Mouse (Mus musculus): ENCODE results near the gene Casq2. TPM values are rescaled to one million over a fixed set of nuclear protein-coding genes. Genes with fewer than 3 reads are reported as not detected.

The Casq2 gene
- polyA plus RNA-seq, 1 experiment from 2014 or later: 0.31 TPM

DNA sequence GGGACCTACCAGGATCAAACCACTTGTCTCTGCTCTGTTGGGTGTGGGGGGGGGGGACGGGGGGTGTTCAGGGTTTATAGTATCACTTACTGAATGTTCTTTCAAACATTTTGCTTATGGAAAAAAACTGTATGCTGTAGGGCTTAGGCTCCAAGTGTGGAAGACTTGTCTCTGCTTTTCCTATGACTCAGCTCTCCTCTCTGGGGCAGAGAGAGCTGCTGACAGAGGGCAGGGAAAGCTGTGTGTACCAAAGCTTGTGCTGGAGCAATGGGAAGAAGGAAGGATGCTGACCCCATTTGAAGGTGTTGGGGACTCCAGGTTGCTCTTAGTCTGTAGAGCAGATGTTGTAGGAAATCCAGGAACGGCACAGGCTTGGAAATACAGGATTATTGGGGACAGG lies 55.2 kb downstream of the Casq2 start:
- H3K27me3 ChIP-seq: 0 out of 2 replicates have a peak, but pooled peaks cover 7% of the 10 kb centered on the region
- no peak overlapping the region for H3K4me2 ChIP-seq (replicated peaks)
- H3K36me3 ChIP-seq: no peaks in the 10 kb centered on the region
- no peak overlapping the region for H3K4me3 ChIP-seq (replicated peaks)
- H3K9ac ChIP-seq (replicated peaks): no peak overlapping the region
- H3K4me1 ChIP-seq (replicated peaks): peaks cover 12% of the 10 kb centered on the region
- ATAC-seq: no peak
- no peak overlapping the region for H3K27ac ChIP-seq
- WGBS: 54% methylated on average over 2 of the region's 2 CpGs
- H3K9me3 ChIP-seq: no peaks in the 10 kb centered on the region

DNA sequence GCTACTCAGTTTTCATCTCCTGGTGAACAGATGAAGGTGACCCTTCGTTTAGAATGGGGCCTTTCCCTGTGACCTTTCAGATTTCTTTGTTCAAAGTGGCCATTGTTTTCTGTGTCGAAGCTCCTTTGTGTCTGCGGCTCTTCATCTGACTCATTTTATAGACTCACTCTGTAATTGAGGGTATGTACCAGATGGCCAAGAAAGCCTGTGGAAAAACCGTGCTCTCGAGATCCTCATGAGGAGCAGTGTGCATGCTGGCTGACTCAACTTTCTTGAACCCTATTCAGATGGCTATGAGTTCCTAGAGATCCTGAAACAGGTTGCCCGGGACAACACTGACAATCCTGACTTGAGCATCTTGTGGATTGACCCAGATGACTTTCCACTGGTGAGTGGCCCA lies 55.7 kb downstream of the Casq2 start:
- no peak for ATAC-seq

GRCm38 (mm10) chr3:102142947-102143346 lies 56.7 kb downstream of the Casq2 start:
- H3K9ac ChIP-seq (replicated peaks): no peak overlapping the region
- H3K4me1 ChIP-seq (replicated peaks): peaks cover 18% of the 10 kb centered on the region
- WGBS: 98% methylated on average over 4 of the region's 4 CpGs
- no peak overlapping the region for H3K4me3 ChIP-seq (replicated peaks)
- ATAC-seq: no peak
- H3K27ac ChIP-seq: no peak overlapping the region
- H3K9me3 ChIP-seq: no peaks in the 10 kb centered on the region
- H3K27me3 ChIP-seq: 0 out of 2 replicates have a peak, but pooled peaks cover 5% of the 10 kb centered on the region
- no peak overlapping the region for H3K4me2 ChIP-seq (replicated peaks)
- H3K36me3 ChIP-seq: no peaks in the 10 kb centered on the region

More for the DNA sequence above, 55.7 kb downstream of the Casq2 start:
- no peaks in the 10 kb centered on the region for H3K9me3 ChIP-seq
- H3K36me3 ChIP-seq: no peaks in the 10 kb centered on the region
- H3K27ac ChIP-seq: no peak overlapping the region
- no peak overlapping the region for H3K9ac ChIP-seq (replicated peaks)
- peaks cover 12% of the 10 kb centered on the region for H3K4me1 ChIP-seq (replicated peaks)
- 46% methylated on average over 6 of the region's 6 CpGs for WGBS
- 0 out of 2 replicates have a peak, but pooled peaks cover 6% of the 10 kb centered on the region for H3K27me3 ChIP-seq
- no peak overlapping the region for H3K4me3 ChIP-seq (replicated peaks)
- H3K4me2 ChIP-seq (replicated peaks): no peak overlapping the region

- WGBS: 85% methylated on average over 3 of the region's 3 CpGs
- Histone ChIP-seq H3K27ac (no peak overlapping the region), H3K4me2 (replicated peaks) (no peak overlapping the region), H3K4me3 (replicated peaks) (no peak overlapping the region), H3K36me3 (no peaks in the 10 kb centered on the region), H3K4me1 (replicated peaks) (peaks cover 23% of the 10 kb centered on the region), H3K9me3 (no peaks in the 10 kb centered on the region), H3K9ac (replicated peaks) (no peak overlapping the region), H3K27me3 (0 out of 2 replicates have a peak, but pooled peaks cover 5% of the 10 kb centered on the region)
- no peak for ATAC-seq
Observed at GRCm38 (mm10) chr3:102143536-102143935, 57.3 kb downstream of the Casq2 start.

DNA sequence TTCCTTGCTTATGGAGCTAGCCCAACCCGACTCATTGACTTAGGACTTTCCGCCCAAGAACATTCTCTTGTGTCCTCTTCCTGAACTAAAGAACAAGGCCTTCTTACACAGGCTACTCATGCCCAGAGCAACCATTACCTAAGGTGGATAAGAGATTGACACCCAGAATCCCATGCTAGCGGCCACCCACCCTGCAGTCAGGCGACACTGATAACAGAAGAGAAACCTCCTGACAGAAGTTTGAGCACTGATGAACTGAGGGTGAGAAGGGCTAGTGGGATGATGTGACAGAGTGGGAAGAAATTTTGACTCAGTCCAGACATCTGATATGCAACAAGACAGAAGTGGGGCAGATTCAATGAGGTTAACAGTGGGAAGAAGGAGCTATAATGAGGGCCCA lies 58.2 kb downstream of the Casq2 start:
- Histone ChIP-seq H3K4me2 (replicated peaks) (no peak overlapping the region), H3K4me3 (replicated peaks) (no peak overlapping the region), H3K9me3 (no peaks in the 10 kb centered on the region), H3K4me1 (replicated peaks) (peaks cover 23% of the 10 kb centered on the region), H3K27ac (no peak overlapping the region), H3K27me3 (peaks cover 9% of the 10 kb centered on the region), H3K9ac (replicated peaks) (no peak overlapping the region), H3K36me3 (no peaks in the 10 kb centered on the region)
- no peak for ATAC-seq
- 98% methylated on average over 4 of the region's 4 CpGs for WGBS

GRCm38 (mm10) chr3:102145645-102146386 lies 59.6 kb downstream of the Casq2 start:
- H3K9ac ChIP-seq (replicated peaks): no peak overlapping the region
- WGBS: 35% methylated on average over 6 of the region's 6 CpGs
- no peak for ATAC-seq

DNA sequence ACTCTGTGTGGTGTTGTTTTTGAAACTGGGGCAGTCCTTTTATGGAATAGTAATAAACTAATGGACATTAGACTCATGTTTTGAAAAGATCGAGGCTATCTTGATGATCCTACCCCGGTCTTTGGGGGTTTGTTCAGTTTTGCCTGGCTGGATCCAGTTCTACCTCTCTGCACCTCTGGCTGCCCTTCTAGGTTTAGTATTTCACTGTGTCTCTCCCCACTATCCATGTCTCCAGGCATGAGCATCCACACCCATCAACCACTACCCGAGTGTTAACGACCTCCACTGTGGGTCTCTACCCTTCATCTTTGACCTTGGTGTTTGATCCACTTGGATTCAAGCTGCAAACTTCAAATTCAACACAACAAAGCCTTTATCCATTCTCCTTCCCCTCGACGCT lies 60.2 kb downstream of the Casq2 start:
- peaks cover 13% of the 10 kb centered on the region for H3K27me3 ChIP-seq
- H3K4me3 ChIP-seq (replicated peaks): no peak overlapping the region
- ATAC-seq: no peak
- H3K9ac ChIP-seq (replicated peaks): no peak overlapping the region
- H3K36me3 ChIP-seq: no peaks in the 10 kb centered on the region
- H3K4me1 ChIP-seq (replicated peaks): peaks cover 23% of the 10 kb centered on the region
- no peak overlapping the region for H3K4me2 ChIP-seq (replicated peaks)
- no peaks in the 10 kb centered on the region for H3K9me3 ChIP-seq
- WGBS: 59% methylated on average over 6 of the region's 6 CpGs
- no peak overlapping the region for H3K27ac ChIP-seq

More at GRCm38 (mm10) chr3:102145645-102146386, 59.6 kb downstream of the Casq2 start:
- no peaks in the 10 kb centered on the region for H3K36me3 ChIP-seq
- no peak overlapping the region for H3K27ac ChIP-seq
- no peak overlapping the region for H3K4me2 ChIP-seq (replicated peaks)
- H3K27me3 ChIP-seq: peaks cover 13% of the 10 kb centered on the region
- no peaks in the 10 kb centered on the region for H3K9me3 ChIP-seq
- peaks cover 23% of the 10 kb centered on the region for H3K4me1 ChIP-seq (replicated peaks)
- no peak overlapping the region for H3K4me3 ChIP-seq (replicated peaks)

DNA sequence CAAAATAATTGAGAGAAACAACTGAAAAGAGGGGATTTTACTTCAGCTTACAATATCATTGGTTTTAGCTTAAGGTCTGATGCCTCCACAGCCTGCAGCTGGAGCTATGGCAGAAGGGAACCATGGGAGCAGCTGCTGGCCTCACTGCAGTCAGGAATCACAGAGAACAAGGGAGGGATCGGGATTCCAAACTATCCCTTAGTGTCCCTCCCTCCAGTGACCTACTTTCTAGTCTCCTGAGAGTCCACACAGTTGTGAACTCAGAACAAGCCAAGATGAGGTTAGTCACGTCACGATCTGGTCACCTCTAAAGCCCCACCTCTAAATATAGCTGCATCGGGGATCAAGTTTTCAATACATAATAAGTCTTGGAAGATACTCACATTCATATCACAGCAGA lies 61.0 kb downstream of the Casq2 start:
- no peak overlapping the region for H3K4me3 ChIP-seq (replicated peaks)
- no peak for ATAC-seq
- H3K27me3 ChIP-seq: peaks cover 13% of the 10 kb centered on the region
- H3K9me3 ChIP-seq: no peaks in the 10 kb centered on the region
- no peak overlapping the region for H3K9ac ChIP-seq (replicated peaks)
- no peaks in the 10 kb centered on the region for H3K36me3 ChIP-seq
- WGBS: 64% methylated on average over 4 of the region's 4 CpGs
- H3K4me2 ChIP-seq (replicated peaks): no peak overlapping the region
- H3K4me1 ChIP-seq (replicated peaks): peaks cover 31% of the 10 kb centered on the region
- no peak overlapping the region for H3K27ac ChIP-seq

DNA sequence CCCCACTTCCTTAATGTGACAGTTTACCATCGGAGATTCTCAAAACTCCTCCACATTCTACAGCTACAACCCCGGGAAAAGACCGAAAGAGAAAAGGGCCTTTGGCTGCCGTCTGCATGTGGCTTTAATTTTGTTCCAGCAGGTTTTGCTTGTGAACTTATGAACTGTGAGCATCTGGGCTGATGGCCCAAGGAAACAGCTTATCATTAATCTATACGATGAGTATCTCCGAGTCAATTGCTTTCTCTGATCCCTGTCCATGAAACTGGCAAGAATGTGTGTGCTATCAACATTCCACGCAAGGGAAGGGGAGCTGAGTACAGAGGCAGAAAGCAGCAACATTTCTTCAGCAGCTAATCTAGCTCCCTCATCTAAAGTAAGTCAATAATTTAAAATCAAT lies 63.7 kb downstream of the Casq2 start:
- Histone ChIP-seq H3K27me3 (peaks cover 13% of the 10 kb centered on the region), H3K4me1 (replicated peaks) (peaks cover 39% of the 10 kb centered on the region), H3K36me3 (no peaks in the 10 kb centered on the region), H3K4me2 (replicated peaks) (no peak overlapping the region), H3K9me3 (no peaks in the 10 kb centered on the region), H3K9ac (replicated peaks) (no peak overlapping the region), H3K4me3 (replicated peaks) (no peak overlapping the region), H3K27ac (no peak overlapping the region)
- WGBS: 83% methylated on average over 7 of the region's 7 CpGs
- no peak for ATAC-seq

DNA sequence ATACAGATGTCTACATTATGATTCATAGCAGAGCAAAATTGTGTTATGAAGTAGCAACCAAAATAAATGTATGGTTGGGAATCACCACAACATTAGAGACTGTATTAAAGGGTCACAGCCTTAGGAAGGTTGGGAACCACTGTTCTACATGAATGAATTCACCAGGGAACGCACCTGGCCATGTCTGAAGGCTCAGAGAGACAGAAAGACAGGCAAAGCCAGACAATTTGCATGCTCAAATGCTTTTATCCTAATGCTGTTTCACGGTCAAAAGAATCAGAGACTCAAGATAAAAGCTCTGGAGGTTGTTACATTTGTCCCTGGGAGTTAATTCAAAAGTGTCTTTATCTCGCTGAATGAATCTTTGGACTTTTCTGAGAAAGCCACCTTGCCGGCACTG lies 65.6 kb downstream of the Casq2 start:
- no peak overlapping the region for H3K4me2 ChIP-seq (replicated peaks)
- peaks cover 13% of the 10 kb centered on the region for H3K27me3 ChIP-seq
- H3K27ac ChIP-seq: no peak overlapping the region
- WGBS: 20% methylated on average over 4 of the region's 4 CpGs
- peaks cover 30% of the 10 kb centered on the region for H3K4me1 ChIP-seq (replicated peaks)
- ATAC-seq: no peak
- H3K4me3 ChIP-seq (replicated peaks): no peak overlapping the region
- no peaks in the 10 kb centered on the region for H3K36me3 ChIP-seq
- no peak overlapping the region for H3K9ac ChIP-seq (replicated peaks)
- H3K9me3 ChIP-seq: no peaks in the 10 kb centered on the region

DNA sequence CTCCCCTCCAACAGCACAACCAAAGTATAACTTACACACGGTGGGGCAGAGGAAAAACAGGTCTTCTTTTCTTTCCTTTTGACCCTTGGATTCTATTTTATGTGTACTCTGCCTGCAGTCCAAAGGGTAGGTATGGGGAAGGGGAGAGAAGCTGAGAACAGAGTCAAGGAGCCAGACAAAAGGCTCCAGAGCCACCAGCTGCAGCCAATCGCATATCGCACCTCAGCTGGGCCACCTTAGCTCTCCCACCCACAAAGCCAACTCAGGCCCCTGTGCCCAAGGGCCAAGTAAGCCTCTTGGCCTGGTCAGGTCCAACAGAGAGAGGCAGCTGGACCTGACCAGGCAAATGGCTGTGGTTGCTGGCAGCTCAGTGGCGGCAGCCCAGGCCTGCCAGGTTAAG lies 66.3 kb downstream of the Casq2 start:
- peaks cover 13% of the 10 kb centered on the region for H3K27me3 ChIP-seq
- H3K4me3 ChIP-seq (replicated peaks): no peak overlapping the region
- 17% methylated on average over 4 of the region's 4 CpGs for WGBS
- H3K9me3 ChIP-seq: no peaks in the 10 kb centered on the region
- no peak overlapping the region for H3K27ac ChIP-seq
- 0 out of 2 replicates have a peak, but pooled peaks cover 4% of the 10 kb centered on the region for H3K36me3 ChIP-seq
- H3K9ac ChIP-seq (replicated peaks): no peak overlapping the region
- no peak overlapping the region for H3K4me2 ChIP-seq (replicated peaks)
- H3K4me1 ChIP-seq (replicated peaks): peaks cover 24% of the 10 kb centered on the region
- peak; percentile 48; the same call in 1 of the 2 replicates for ATAC-seq

- Histone ChIP-seq H3K4me2 (replicated peaks) (no peak overlapping the region), H3K9ac (replicated peaks) (no peak overlapping the region), H3K36me3 (0 out of 2 replicates have a peak, but pooled peaks cover 4% of the 10 kb centered on the region), H3K27me3 (peaks cover 13% of the 10 kb centered on the region), H3K4me1 (replicated peaks) (peaks cover 21% of the 10 kb centered on the region), H3K4me3 (replicated peaks) (no peak overlapping the region), H3K27ac (no peak overlapping the region), H3K9me3 (no peaks in the 10 kb centered on the region)
- no peak for ATAC-seq
- 23% methylated on average over 4 of the region's 4 CpGs for WGBS
Observed at GRCm38 (mm10) chr3:102152872-102153271, 66.7 kb downstream of the Casq2 start.

Data from midbrain, embryonic 13.5 days (tissue).